Mouse (Mus musculus): ENCODE measurements around the gene Theg.

The Theg gene

DNA sequence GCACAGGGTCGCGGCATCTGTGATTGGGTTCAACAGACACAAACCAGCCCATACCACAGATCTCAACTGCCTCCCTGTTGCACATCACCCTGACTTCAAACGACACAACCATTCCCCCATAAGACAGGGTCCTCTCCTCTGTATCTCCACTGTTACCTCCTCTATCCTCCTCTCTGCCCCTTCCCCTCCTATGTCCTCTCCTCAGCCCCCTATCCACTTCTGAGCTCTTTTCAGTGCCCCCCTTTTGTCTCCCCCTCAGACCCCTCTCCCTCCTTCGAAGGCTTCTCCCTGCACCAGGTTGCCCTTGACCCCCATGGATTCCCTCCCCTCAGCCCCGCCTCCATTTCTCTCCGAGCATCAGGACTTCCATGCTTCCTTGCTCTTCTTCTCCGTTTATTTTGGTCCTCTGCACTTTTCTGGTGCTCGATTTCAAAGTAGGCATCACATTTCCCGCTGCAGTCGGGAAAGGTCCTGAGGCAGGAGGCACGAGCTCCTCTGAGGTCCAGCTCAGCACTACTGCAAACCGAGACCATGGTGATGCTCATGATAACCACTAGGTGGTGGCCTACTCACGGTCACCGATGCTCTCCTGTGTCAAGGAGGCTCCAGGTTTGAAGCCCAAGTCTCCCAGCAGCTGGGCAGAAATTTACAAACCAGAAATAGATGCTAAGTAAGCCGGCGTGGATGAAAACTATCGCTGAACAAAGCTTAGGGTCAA lies 7.9 kb upstream of the Theg start:
- peak; percentile 26 to 29 for DNase-seq (ENCODE audit: low spot score in 2 of 2)

DNA sequence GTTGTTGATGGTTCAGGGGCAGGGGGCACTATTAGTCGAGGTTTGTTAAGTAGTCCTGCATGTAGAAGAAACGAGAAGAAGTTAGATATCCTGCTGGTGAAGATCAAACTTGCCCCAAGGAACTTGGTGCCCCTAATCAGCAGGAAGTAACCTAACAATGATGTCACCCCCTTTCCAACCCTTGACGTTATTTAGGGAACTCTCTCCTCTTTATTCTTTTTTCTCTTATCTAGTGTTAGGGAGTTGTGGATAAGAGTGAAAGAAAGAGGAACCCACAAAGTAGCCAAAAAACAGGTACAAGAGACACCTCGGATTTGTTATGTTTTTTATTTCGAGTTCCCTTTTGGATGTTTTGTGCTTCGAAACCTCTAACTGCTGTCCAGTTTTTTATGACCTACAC lies 7.0 kb upstream of the Theg start:
- DNase-seq (ENCODE audit: low spot score in 2 of 2): no peak

DNA sequence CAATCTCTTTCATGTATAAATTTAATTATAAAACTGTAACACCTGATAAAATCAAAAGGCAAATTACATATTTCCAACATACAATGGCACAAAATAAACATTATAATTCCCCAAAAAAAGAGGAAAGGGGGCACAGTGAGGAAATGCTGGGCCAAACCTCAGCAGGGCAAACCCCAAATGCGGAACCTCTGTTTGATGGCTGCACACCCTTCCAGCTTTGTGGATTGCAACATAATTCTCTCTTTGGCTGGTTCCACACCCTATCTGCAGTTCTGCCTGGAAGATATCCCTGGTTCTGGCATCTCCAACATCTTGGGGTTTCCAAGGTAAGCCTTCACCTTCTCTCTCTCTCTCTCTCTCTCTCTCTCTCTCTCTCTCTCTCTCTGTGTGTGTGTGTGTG lies 3.6 kb upstream of the Theg start:
- no peak for DNase-seq (ENCODE audit: low spot score in 2 of 2)

DNA sequence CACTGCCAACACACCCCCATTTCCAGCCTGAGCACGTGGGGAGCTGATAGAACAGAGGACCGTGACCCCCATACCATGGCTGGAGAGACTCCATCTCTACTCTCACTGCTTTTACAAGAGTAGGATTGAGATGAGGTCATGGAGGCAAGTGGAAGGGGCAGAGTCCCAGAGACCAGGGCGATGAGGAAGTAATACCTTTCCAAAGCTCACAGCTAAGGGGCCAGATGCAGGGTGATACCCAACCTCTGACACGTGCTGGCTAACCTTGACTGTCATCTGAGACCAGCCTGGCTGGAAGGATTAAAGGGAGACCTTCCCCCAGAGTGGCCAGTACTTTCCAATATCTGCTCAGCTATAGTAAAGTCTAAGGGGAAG lies 608 bp upstream of the Theg start:
- no peak for DNase-seq (ENCODE audit: low spot score in 2 of 2)

DNA sequence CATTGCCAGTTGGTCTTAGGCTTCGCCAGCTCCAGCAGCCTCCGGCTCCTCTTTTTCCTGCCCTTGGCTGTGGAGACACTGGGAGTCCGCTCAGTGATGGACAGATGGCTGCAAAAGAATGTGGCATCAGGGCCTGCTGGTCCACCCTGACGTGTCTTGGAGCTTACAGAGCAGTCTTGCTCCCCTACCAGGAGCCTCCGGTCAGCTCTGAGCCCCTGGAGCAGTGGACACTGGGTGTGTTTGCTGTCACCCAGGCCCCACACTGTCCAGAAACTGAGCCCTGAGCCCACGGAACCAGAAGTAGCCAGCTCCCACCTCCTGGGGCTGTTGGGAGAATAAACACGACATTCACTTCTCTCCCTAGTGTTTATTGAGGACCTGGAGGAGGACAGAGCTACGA lies 888 bp downstream of the Theg start:
- DNase-seq (ENCODE audit: low spot score in 2 of 2): no peak

DNA sequence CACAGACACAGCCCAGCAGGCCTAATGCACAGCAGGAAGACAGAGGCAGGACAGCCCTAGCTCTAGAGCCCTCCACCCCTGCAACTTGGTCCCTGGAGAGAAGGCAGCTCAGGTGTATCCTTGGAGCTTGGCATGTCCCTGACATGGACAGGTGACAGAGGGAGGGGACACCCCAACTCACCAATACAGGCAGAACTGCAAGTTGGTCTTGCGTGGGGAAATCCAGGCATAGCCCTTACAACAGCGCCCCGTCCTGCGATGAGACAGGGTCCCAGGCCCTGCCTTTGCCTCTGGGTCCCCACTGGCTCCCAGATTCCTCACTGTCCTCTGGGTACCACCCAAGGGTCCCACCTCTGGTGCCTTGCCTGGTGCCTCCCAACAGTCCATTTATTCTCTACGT lies 1.4 kb downstream of the Theg start:
- no peak for DNase-seq (ENCODE audit: low spot score in 2 of 2)

DNA sequence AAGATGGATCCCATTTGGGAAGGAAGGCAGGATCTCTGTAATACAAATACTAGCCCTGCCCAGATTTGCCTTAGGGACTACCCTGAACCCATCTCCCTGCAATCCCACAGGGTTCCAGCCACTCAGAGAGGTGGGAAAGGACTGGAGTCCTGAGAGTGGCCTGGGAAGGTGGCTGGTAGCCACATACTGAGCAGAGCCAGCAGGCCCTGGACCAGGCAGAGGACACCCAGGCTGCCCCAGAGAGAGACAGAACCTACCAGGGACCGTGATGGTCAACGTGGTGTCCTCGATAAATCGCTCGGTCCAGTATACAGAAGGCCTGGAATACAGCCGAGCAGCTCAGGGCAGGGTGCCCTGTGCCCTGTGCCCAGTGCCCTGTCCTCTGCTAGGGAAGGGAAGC lies 2.0 kb downstream of the Theg start:
- no peak for DNase-seq (ENCODE audit: low spot score in 2 of 2)

DNA sequence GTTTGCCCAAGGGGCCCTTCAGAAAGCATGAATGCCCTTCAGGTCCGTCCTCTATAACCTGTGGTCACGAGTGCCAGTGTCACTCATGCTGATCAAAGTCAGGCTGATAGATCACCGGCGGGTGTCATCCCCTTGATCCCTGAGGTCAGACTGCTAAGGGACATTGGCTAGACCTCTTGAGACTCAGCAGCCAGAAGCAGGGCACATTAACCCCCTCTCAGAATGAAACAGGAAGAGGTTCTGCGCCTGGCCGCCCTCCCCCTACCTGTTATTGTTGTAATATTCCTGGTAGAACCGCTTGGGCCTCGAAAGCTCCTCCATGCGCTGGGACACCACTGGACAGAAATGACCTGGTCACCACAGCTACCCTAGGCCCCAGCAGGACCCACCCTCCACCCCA lies 2.7 kb downstream of the Theg start:
- no peak for DNase-seq (ENCODE audit: low spot score in 2 of 2)

DNA sequence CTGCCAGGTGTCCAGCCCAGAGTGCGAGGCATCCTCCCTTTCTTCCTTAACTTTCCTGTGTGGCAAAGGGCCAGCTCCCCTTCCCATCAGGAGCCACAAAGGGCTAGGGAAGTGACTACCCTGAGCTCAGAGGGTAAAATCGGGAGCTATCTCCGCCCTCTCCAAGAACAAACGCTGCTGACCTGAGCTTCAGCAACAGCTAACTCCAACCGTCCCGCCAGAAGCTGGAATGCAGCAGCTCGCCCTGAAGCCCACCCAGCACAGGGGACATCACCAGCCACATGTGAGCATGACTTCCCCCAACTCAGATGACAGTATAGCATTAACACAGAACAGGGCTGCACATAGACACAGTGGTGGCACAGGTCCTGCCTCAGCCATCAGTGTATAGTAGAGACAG lies 3.1 kb downstream of the Theg start:
- DNase-seq (ENCODE audit: low spot score in 2 of 2): no peak

DNA sequence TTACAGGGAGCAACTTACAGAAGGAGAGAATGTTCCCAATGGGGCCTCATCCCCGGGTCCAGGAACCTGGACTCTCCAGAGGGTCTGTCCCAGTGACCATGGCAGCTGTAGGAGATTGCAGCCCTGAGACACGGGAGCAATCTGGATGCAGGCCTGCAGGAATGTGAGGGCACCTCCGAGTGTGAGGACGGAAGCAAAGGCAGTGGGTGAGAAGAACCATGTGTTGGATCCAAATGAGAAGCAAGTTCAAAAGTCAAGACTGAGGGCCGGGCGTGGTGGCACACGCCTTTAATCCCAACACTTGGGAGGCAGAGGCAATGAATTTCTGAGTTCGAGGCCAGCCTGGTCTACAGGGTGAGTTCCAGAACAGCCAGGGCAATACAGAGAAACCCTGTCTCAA lies 5.6 kb downstream of the Theg start:
- DNase-seq (ENCODE audit: low spot score in 2 of 2): no peak

DNA sequence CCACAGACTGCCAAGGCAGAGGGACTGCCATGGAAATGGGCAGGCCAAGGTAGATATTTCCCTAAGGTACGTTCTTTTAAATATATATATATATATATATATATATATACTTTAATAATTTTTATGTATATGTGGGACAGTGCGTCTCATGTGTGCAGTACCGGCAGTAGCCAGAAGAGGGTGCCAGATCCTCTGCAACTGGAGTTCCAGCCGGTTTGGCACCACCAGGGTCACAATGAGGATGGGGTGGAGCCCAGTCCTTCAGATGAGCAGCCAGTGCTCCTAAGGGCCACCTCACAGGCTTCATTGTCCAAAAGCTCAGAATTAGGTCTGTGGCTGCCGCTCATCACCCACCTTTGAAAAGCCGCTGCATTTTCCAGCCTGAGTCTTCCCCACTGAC lies 6.3 kb downstream of the Theg start:
- no peak for DNase-seq (ENCODE audit: low spot score in 2 of 2)

DNA sequence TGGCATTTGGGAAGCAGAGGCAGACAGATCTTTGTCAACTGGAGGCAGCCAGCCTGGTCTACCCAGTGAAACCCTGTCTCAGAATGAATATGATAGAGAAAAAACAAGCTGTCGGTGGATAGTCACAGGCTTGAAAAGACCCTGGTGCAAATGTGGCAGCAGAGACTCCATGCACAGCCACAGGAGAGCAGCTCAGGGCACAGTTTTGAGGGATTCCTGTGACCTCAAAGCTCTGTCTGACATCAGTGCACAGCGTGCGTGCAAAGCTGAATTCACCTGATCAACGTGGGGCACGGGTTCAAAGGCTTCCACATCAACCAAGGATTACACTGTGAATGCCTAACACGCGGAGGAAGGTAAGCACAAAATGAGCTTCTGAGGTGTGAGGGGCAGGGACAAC lies 6.8 kb downstream of the Theg start:
- DNase-seq (ENCODE audit: low spot score in 2 of 2): no peak

DNA sequence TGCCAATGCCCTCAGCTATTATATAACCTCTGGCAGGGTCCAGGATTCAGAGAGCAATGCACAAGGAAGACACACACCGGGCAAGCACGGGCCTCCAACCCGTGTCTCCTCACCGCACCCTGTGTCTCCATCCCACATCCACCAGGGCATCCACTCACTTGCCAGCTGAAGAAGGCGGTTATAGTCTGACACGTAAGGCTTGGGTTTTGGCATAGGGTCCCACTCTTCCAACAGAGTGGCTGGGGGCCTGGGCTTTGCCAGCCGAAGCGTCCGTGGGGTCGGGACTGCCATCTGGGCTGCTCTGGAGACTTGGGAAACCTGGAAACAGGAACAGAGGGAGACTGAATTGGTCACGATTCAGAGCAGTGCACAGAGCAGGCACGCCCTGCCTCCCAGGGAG lies 7.3 kb downstream of the Theg start:
- DNase-seq (ENCODE audit: low spot score in 2 of 2): no peak

DNA sequence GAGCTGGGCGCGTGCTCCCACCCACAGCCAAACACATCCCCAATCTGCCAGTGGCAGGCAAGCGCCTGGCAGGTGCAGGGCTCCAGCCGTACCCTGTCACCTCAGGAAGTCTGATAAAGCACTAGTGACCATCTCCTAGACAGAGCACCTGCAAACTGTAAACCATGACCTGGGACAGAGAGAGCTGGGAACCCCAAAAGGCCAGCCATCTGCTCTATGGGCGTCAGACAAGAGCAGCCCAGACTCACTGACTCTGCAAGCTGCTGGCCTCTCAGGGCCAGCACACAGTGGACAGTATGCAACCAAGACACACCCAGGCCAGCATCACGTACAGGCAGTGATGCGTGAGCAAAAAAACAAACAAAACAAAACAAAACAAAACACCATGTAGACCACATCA lies 8.2 kb downstream of the Theg start:
- DNase-seq (ENCODE audit: low spot score in 2 of 2): no peak

DNA sequence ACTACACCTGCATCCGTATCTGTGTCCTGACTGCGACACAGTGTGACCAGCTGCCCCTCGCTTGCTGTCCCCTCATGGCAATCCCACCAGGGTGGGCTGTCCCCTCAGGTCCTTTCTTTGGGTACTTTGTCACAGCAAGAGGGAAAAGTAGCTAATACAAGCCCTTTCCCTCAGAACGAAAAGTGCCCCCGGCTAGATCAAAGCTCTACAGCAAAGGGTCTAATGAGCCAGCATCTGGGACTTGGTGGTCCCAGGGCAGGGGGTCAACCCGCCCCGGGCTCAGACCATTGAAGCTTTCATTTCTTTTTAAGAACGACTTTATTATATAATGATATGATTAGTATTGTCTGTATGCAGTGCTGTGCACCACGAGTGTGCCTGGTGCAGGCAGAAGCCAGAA lies 8.9 kb downstream of the Theg start:
- no peak for DNase-seq (ENCODE audit: low spot score in 2 of 2)

DNA sequence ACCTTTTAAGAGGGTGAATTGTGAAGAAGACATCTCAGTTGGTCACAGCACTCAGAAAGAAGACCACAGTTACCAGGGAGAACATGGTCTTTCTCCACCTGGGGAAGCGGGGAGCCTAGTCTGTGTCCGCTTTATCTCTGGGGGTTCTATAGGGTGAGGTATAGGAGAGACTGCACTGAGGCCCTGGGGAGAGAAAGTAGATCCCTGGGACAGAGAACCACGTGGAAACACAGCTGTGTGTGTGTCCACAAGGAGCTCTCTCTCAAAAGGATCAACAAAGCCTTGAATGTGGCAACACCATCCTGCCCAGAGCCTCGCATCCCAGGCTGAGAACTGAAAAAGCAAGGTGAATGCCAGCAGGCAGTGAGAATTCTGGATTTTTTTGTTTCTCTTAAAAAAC lies 9.8 kb downstream of the Theg start:
- no peak for DNase-seq (ENCODE audit: low spot score in 2 of 2)

DNA sequence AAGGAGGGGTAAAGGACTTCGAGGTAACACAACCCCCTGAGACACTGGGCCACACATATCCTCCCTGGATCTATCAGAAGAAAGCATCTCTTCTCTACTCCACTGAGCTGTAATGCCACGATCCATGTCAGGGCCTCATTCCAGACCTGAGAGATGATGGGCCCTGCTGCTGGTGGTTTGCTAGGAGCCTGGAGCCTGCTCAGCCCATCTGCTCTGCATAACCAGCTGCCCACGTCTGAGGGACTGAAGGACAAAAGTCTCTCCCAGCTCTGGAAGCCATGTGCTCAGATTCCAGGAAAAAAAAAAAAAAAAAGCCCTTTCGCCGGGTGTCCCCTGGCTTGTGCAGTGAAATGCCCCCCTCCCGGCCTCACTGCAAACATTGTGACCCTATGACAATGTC lies 11.4 kb downstream of the Theg start:
- no peak for DNase-seq (ENCODE audit: low spot score in 2 of 2)

DNA sequence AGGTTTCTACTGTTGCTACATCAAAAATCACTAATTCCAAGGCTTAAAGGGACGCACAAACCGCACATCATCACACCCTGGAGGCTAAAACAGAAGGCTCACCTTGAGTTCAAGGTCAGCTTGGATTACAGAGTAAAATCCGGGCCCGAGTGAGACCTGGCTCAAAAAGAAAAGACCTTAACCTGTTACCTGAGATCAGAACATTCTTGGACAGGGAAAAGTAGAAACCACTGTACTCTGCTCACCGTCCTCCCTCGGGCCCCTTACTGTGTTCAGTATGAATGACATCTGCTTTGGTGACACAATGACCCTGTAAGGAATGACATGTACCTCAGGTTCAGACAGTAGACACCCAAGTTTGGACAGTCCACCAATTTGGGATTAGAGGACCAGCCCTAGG lies 12.3 kb downstream of the Theg start:
- DNase-seq (ENCODE audit: low spot score in 2 of 2): no peak

DNA sequence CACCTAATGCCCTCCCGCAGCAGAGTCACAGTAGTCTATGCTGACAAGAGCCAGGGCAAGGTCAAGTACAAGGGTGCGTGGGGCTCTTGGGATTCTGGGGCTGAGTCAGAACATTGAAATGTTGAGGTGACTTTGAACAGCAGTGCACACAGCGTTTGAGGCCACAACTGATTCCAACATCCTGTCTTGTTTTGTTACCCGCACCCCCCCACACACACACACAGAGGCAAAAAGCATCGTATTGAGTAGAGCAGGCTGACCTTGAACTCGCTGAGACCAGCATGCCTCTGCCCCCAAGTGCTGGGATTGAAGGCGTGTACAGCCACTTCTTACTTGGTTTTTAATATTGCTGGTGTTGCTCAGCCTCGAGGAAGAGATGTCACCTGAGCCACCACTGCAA lies 12.8 kb downstream of the Theg start:
- no peak for DNase-seq (ENCODE audit: low spot score in 2 of 2)

DNA sequence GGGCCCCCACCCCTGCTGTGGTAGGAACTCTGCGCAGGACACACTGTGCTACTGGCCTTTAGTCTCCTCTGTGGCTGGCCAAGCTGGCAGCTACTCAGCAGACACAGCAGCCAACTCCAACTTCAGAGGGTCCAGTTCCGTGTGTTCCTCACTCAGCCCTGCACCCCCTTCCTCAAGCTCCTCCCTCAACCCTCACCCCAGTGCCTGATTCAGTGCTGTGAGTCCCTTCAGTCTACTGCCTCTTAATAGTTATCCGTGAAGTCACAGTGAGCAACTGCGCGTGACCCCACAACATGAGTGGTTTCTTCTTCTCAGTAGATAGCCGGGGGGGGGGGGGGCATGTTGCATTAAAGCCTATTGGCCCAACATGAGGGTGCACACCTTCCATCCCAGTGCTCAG lies 13.5 kb downstream of the Theg start:
- no peak for DNase-seq (ENCODE audit: low spot score in 2 of 2)

DNA sequence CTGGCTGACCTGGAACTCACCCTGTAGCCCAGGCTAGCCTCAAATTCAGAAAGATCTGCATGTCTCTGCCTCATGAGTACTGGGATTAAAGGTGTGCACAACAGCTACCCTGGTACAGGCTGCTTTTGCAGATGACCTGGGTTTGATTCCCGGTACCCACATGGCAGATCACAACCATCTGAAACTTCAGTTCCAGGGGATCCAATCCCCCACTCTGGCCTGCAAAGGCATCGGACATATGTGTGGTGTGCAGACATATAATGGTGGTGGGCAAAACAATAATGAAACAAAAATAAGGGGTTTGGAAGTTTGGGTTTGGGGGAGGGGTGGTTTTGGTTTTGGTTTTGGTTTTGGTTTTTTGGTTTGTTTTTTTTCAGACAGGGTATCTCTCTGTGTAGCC lies 15.8 kb downstream of the Theg start:
- DNase-seq (ENCODE audit: low spot score in 2 of 2): no peak

DNA sequence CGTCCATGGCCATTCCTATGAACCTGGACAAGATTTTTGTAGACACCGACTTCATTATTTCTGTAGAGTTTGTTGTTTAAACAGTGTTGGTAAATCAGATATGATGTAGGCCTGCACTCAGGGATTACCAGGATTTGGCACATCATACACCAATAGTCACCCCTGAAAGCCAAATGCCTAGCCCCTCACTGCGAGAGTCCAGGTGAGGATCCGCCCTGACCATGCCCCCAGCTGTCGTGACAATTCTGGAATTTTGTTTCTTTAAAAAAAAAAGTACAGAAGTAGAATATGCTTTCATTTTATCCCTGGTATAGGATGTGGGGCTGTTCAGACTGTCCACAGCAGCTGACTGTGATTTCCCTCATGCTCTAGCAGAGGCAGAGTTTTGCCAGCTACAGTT lies 17.2 kb downstream of the Theg start:
- no peak for DNase-seq (ENCODE audit: low spot score in 2 of 2)

DNA sequence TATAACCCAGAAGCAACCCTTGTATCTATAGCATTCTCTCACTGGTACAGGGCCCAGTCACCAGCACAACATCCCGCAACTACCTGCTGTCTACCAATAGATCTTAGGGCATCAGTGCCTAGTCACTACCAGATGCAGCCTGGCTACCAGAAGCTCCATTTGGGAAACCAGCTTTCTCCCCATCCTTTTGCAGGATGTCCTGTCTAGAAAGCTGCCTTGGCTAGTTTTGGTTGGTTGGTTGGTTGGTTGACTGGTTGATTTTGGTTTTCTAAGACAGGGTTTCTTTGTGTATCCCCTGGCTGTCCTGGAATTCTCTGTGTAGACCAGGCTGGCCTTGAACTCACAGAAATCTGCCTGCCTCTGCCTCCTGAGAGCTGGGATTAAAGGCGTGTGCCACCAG lies 27.4 kb downstream of the Theg start:
- DNase-seq (ENCODE audit: low spot score in 2 of 2): no peak

DNA sequence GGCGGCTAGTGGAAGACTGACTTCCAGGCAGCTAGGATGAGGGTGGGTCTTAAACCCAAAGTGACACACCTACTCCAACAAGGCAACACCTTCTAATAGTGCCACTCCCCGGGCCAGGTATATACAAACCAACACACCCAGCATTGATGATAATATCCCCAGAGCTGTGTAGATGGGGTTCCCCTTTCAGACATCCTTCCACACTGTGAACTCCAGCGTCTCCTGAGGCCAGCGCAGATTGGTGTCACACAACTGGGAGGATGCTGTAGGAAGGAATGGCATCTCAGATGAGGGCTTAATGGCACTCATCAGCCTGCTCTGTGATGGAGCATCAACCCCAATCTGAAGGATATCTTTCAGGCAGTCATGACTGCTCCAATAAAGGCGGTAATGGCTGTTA lies 29.6 kb downstream of the Theg start:
- no peak for DNase-seq (ENCODE audit: low spot score in 2 of 2)

DNA sequence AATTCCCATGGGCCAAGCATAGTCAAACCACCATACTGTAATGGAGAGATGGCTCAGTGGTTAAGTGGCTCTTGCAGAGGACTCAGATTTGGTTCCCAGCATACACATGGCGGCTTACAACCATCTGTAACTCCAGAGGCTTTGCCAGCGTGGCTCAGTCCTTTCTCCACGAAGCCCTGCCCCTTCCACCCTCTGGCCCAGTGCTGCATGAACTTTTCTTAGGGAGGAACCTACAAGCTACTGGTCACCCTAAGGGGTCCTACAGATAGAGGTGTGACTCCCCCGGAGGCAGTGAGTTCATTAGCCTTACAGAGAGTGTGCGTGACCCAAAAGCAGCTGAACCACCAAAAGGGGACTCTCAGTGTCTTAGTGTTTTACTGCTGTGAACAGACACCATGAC lies 30.2 kb downstream of the Theg start:
- no peak for DNase-seq (ENCODE audit: low spot score in 2 of 2)

Measured in urinary bladder, postnatal 36 days (tissue).